Mouse (Mus musculus): Measurements from ENCODE around the gene Plpp1. TPM values are rescaled to one million over a fixed set of nuclear protein-coding genes. Genes with fewer than 3 reads are reported as not detected.

Gene Plpp1
- polyA plus RNA-seq (2015; fragmentation: Nextera tagmentation; extraction: Ambion mirVana), result 68.1 and 71.6 TPM in 2 replicates

DNA sequence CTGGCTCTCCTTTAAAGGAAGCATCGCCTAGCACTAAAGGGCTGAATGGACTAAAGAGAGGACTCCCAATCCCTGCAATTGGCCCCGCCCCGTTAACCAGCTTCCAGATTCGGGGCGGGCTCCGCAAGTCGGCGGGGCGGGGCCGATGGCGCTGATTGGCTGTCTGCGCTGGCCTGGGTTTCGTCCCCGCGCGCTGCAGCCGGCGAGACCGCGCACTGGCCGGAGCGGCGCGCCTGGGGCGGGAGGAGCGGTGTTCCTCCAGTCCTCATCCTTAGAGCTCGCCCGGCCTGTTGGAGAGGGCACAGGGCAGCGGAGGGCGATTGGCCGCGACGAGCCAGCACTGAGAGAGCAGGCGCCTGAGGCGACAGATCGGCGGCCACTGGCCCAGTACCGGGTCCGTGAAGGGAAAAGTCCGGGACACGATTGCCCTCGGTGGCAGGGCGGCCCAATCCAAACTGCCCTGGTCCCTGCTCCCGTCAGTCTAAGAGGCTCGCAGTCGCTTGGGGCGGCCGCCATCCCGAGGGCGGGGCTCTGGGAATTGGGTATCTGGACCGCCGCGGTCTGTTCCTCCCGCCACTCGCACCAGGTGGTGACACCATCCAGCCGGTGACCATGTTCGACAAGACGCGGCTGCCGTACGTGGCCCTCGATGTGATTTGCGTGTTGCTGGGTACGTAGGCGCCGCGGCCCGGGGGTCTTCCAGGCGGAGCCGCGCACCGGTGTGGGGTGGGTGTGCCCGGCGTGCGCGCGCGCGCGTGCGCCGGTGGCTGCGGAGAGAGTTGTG lies at the start of gene Plpp1:
TSS of gene Plpp1 (plus strand) at position 196 of the 784 bp plus-strand sequence.
- Histone ChIP-seq H3K9me3 (replicated peaks) (no peaks in the 10 kb centered on the region), H3K4me3 (replicated peaks) (peak within 1 kb of the TSS; percentile 89), H3K27ac (replicated peaks) (peak within 1 kb of the TSS; percentile 96), H3K36me3 (peaks cover 6% of the 10 kb centered on the region), H3K4me2 (replicated peaks) (peak within 1 kb of the TSS; percentile 87), H3K27me3 (no peaks in the 10 kb centered on the region), H3K9ac (peak within 1 kb of the TSS; percentile 80), H3K4me1 (peaks cover 13% of the 10 kb centered on the region; the same call in 1 of the 2 replicates)
- peak; percentile 97 for ATAC-seq (ENCODE audit: insufficient number of reproducible peaks, low FRiP score, low TSS enrichment, low read depth)
- WGBS, result under 1% methylated on average over 79 of the region's 83 CpGs

DNA sequence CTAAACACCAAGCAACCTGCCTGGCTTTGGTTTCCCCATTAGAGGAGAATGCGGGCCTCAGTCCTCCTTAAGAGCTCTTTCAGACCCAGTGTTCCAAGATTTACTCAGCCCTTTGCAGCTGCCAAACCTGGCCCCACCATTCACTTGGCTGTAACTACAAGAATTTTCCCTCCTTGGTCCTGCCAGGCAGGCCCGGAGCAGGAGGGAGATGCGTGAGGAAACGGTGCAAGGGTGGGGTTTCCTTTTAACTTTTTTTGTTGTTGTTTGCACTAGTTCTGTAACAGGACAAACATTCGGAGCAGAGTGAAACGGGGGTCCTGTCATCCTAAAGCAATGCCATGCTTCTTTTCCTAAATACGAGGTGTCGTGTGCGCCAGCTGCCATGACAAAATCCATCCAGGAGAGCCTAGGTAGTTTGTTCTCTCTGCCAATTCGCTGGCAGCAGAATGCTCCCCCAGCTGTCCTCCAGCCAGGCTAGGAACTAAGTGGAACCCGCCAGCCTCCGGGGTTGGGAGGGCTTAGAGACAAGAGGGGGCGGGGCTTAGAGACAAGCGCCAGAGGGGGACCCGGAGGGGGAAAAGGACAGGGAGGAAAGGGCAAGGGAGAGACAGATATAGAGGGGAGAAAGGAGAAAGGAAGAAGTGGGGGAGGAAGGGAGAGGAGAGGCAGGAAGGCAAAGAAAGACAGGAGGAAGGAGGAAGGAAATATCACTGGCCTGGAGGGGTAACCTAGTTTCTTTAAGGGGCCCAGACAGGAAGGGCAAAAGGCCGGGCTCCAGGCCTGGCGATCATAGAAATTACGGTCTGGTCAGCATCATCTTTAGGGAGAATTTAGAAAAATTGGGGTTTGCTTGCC lies 48.9 kb upstream of the Plpp1 start:
- H3K4me1 ChIP-seq, result peaks cover 43% of the 10 kb centered on the region
- H3K4me3 ChIP-seq (replicated peaks), result 0 out of 2 replicates have a peak overlapping the region, but pooled peaks have one; percentile 2
- no peaks in the 10 kb centered on the region for H3K9me3 ChIP-seq (replicated peaks)
- H3K27ac ChIP-seq (replicated peaks), result peak overlapping the region; percentile 78
- H3K4me2 ChIP-seq (replicated peaks), result peak overlapping the region; percentile 36
- WGBS, result 28% methylated on average over 18 of the region's 18 CpGs
- no peak overlapping the region for H3K9ac ChIP-seq
- no peaks in the 10 kb centered on the region for H3K36me3 ChIP-seq
- ATAC-seq (ENCODE audit: insufficient number of reproducible peaks, low FRiP score, low TSS enrichment, low read depth), result 0 out of 2 replicates have a peak, but pooled peaks have one; percentile 41
- no peaks in the 10 kb centered on the region for H3K27me3 ChIP-seq

DNA sequence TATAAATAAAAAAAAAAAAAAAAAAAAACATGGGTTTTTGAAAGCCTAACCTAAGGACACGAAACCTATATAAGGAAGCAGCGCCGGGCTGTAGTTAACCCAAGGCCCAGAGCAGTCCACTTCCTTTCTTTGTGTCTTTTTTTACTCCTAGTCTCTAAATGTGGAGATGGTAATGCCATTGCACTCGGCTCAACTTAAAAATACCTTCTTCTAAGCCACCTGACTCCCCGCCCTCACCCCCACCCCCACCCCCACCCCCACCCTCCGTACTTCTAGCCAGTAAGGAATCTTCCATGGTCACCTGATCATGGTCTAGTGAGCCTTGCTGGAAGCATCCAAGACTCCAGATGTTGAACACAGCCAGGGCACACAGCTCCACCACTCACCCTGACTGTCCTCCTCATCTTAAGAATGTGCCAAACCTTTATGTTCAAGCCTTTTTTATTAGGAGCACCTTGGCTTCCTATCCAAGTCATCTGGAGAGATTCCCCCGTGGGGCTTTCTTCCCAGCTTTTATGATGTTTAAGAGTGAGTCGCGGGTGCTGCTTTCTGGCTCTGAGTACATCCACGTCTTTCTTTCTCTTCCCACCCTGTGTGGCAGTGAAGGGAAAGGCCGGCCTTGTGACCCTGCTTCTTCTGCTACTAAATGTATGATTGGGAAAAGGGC lies 48.1 kb upstream of the Plpp1 start:
- no peak for ATAC-seq (ENCODE audit: insufficient number of reproducible peaks, low FRiP score, low TSS enrichment, low read depth)
- 59% methylated on average over 11 of the region's 11 CpGs for WGBS
- Histone ChIP-seq H3K4me3 (replicated peaks) (no peak overlapping the region), H3K9me3 (replicated peaks) (no peaks in the 10 kb centered on the region), H3K4me2 (replicated peaks) (peak overlapping the region; percentile 36; the same call in 1 of the 2 replicates), H3K4me1 (peaks cover 43% of the 10 kb centered on the region), H3K9ac (no peak overlapping the region), H3K36me3 (no peaks in the 10 kb centered on the region), H3K27ac (replicated peaks) (peak overlapping the region; percentile 78), H3K27me3 (no peaks in the 10 kb centered on the region)

DNA sequence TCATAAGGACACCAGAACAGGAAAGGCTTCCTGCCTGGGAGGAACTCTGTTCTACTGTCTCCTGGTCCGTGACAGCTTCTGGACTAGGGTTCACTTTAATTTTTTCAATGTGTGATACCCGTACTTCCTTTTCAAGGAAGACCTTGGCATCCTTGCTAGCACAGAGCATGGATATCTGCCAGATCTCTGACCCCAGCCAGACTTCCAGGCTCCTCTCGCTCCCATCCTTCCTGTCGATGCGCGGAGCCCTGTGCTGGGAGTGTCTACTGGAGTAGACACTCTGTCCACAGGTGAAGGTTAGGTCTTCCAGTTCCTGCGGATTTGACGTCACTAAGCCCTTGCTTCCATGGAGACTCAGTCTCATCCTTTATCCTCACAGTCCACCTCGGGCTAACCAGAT lies 47.1 kb upstream of the Plpp1 start:
- H3K9ac ChIP-seq, result no peak overlapping the region
- no peaks in the 10 kb centered on the region for H3K9me3 ChIP-seq (replicated peaks)
- H3K4me1 ChIP-seq, result peaks cover 43% of the 10 kb centered on the region
- H3K4me3 ChIP-seq (replicated peaks), result no peak overlapping the region
- ATAC-seq (ENCODE audit: insufficient number of reproducible peaks, low FRiP score, low TSS enrichment, low read depth), result no peak
- WGBS, result 69% methylated on average over 9 of the region's 9 CpGs
- H3K4me2 ChIP-seq (replicated peaks), result no peak overlapping the region
- no peaks in the 10 kb centered on the region for H3K36me3 ChIP-seq
- no peaks in the 10 kb centered on the region for H3K27me3 ChIP-seq
- H3K27ac ChIP-seq (replicated peaks), result 0 out of 2 replicates have a peak overlapping the region, but pooled peaks have one; percentile 22

DNA sequence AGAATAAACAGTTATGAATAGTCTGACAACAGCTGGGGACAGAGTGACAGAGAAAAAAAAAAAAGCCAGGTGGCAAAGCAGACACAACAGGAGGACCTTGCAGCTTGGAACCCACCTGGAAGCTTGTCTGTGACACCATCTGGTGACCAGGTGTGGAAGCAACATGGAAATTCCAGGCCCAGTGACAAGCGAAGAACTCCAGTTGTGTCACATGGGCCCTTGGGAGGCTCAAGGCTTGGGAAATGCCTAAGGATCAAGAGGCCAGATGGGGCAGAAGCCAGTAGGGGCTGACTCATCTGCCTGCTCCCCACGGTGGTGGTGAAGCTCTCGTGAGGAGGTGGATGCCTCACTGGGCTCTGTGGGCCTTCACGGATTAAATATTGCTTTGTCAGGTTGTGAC lies 45.7 kb upstream of the Plpp1 start:
- Histone ChIP-seq H3K27me3 (no peaks in the 10 kb centered on the region), H3K4me3 (replicated peaks) (no peak overlapping the region), H3K9me3 (replicated peaks) (no peaks in the 10 kb centered on the region), H3K4me2 (replicated peaks) (no peak overlapping the region), H3K4me1 (peaks cover 48% of the 10 kb centered on the region), H3K27ac (replicated peaks) (peak overlapping the region; percentile 76), H3K9ac (no peak overlapping the region), H3K36me3 (no peaks in the 10 kb centered on the region)
- ATAC-seq (ENCODE audit: insufficient number of reproducible peaks, low FRiP score, low TSS enrichment, low read depth), result no peak
- 17% methylated on average over 4 of the region's 4 CpGs for WGBS

DNA sequence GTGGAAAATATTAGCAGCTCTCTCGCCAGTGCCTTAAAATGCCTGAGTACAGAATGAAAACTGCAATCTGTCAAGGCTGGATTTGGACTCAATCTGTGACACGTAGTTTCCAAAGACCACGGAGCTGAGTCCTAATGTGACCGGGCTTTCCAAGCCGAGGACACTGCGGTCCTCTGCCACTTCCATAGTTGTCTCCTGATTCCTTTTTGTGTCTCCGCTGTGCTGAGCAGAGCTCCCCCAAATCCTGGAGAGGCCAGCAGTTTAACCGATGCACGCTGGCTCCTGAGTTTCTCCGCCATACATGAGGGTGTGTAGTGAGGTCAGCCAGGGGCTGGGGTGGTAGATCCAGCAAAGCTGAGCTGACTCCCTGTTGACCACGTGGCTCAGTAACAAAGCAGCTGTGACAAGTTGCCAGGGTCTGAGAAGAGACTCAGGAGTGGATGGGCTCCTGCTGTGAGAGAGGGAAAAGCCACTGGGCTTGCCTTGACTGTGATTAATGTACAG lies 45.0 kb upstream of the Plpp1 start:
- Histone ChIP-seq H3K4me2 (replicated peaks) (no peak overlapping the region), H3K27me3 (no peaks in the 10 kb centered on the region), H3K36me3 (no peaks in the 10 kb centered on the region), H3K9me3 (replicated peaks) (no peaks in the 10 kb centered on the region), H3K9ac (no peak overlapping the region), H3K4me1 (peaks cover 54% of the 10 kb centered on the region), H3K4me3 (replicated peaks) (no peak overlapping the region), H3K27ac (replicated peaks) (peak overlapping the region; percentile 76)
- 35% methylated on average over 11 of the region's 11 CpGs for WGBS
- ATAC-seq (ENCODE audit: insufficient number of reproducible peaks, low FRiP score, low TSS enrichment, low read depth), result 0 out of 2 replicates have a peak, but pooled peaks have one; percentile 43

DNA sequence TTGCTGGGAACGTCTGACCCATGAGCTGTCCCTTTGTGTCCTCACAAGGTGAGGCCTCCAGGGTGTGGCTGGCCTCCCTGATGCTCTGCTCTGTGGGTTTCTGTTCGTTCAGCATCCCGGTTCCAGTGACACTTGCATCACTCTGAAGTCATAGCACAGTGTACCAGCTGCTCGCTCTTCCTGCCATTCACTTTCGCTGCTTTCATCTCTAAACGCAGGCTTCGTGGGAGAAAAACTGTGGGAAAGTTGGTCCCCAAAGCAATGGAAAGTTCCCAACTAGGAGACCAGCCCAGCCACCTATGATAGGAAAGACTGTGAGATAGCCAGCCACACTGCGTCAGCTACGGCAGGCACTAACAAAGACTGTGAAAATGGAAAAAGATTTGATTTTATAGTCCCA lies 43.2 kb upstream of the Plpp1 start:
- Histone ChIP-seq H3K4me2 (replicated peaks) (no peak overlapping the region), H3K4me1 (peaks cover 46% of the 10 kb centered on the region), H3K4me3 (replicated peaks) (no peak overlapping the region), H3K27ac (replicated peaks) (no peak overlapping the region), H3K9me3 (replicated peaks) (no peaks in the 10 kb centered on the region), H3K36me3 (no peaks in the 10 kb centered on the region), H3K9ac (no peak overlapping the region), H3K27me3 (no peaks in the 10 kb centered on the region)
- WGBS, result 79% methylated on average over 9 of the region's 9 CpGs
- ATAC-seq (ENCODE audit: insufficient number of reproducible peaks, low FRiP score, low TSS enrichment, low read depth), result no peak

DNA sequence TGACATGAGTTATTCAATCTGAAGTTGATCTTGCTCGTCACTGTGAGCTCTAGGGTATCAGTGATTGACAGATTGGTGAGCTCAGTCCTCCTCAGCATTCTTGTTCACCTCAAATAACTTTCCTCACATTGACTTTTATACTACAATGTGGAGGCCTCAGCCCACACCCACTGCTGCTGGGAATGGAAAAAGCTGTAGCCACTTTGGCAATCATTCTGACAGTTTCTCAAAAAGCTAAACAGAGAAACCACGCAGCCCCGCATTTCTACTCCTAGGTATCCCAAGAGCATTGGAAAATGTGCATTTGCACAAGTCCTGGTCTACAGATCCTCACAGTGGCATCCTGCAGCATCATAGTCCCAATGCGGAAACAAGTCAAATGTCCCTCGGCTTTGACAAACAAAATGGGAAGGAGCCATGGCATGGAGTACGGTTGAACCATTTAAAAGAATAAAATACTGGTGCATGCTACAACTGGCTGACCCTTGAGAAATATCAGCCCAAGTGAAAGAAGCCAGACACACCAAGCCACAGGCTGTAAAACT lies 42.0 kb upstream of the Plpp1 start:
- peaks cover 43% of the 10 kb centered on the region for H3K4me1 ChIP-seq
- H3K36me3 ChIP-seq, result no peaks in the 10 kb centered on the region
- no peak overlapping the region for H3K27ac ChIP-seq (replicated peaks)
- no peak overlapping the region for H3K9ac ChIP-seq
- H3K27me3 ChIP-seq, result no peaks in the 10 kb centered on the region
- no peak overlapping the region for H3K4me2 ChIP-seq (replicated peaks)
- no peak overlapping the region for H3K4me3 ChIP-seq (replicated peaks)
- H3K9me3 ChIP-seq (replicated peaks), result no peaks in the 10 kb centered on the region
- 50% methylated on average over 6 of the region's 6 CpGs for WGBS
- ATAC-seq (ENCODE audit: insufficient number of reproducible peaks, low FRiP score, low TSS enrichment, low read depth), result no peak

DNA sequence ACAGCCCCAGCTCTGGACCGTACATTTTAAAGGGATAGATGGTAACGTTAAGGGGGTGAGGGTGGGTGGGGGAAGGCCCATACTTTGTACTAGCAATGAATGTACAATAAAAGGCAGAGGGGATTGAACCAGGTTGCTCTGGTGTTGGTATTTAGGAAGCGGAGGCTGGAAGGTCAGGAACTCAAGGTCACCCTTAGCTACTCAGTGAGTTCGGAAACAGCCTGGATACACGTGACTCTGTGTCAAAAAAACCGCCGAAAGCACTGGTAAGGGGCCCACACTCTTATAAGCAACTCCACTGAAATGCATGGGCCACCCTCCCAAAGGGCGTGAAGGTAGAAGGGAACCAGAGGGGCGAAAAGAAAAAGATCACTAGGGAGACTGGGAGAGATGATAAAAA lies 41.2 kb upstream of the Plpp1 start:
- 78% methylated on average over 9 of the region's 9 CpGs for WGBS
- no peak overlapping the region for H3K4me3 ChIP-seq (replicated peaks)
- no peaks in the 10 kb centered on the region for H3K9me3 ChIP-seq (replicated peaks)
- no peaks in the 10 kb centered on the region for H3K36me3 ChIP-seq
- H3K4me2 ChIP-seq (replicated peaks), result no peak overlapping the region
- no peaks in the 10 kb centered on the region for H3K27me3 ChIP-seq
- H3K9ac ChIP-seq, result no peak overlapping the region
- no peak for ATAC-seq (ENCODE audit: insufficient number of reproducible peaks, low FRiP score, low TSS enrichment, low read depth)
- peaks cover 41% of the 10 kb centered on the region for H3K4me1 ChIP-seq
- no peak overlapping the region for H3K27ac ChIP-seq (replicated peaks)

DNA sequence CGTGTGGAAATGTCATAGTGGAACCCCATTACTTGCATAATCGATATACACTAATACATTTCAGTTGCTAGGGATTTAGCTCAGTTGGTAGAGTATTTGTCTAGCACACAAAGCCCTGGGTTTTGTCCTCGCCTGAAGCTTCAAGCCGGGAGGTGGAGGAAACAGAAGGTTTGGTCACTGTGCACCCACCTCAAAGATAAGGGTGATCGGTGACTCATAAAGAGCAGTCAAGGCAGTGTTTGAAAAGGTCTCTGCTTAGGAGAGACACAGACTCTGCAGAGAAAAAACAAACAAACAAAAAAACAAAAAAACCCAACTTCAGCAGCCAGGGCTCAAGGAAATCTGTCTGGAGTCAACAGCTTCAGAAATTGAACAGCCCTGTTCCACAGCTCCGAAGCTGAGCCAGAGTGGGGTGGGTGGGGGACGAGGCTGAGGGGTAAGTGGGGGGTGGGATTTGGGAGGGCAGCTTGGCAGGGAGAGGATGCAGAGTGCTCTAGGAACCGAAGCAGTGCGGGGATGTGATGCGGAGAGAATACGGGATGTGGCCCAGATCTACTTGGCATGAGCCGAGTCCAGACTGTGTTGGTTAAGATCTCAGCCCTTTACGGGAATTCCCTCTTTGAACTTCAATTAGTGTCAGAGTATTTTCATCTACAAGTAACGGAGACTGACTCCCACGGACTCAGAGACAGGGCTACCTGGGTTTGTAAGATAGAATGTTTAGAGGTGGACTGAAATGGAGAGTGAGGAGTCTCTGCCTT lies 40.6 kb upstream of the Plpp1 start:
- Histone ChIP-seq H3K4me3 (replicated peaks) (no peak overlapping the region), H3K27me3 (no peaks in the 10 kb centered on the region), H3K4me2 (replicated peaks) (no peak overlapping the region), H3K4me1 (peaks cover 37% of the 10 kb centered on the region), H3K27ac (replicated peaks) (no peak overlapping the region), H3K9me3 (replicated peaks) (no peaks in the 10 kb centered on the region), H3K9ac (no peak overlapping the region), H3K36me3 (no peaks in the 10 kb centered on the region)
- 58% methylated on average over 15 of the region's 15 CpGs for WGBS
- ATAC-seq (ENCODE audit: insufficient number of reproducible peaks, low FRiP score, low TSS enrichment, low read depth), result peak; percentile 26; the same call in 1 of the 2 replicates
